Mouse (Mus musculus) ES-Bruce4 (cell line): ENCODE measurements around the gene Mturn.

ENCODE experiments used
- CTCF ChIP-seq: IDR thresholded peaks from one replicate; pipeline ENCODE4 v1.8.1; 2011; ENCODE audit warnings: low read depth, low read length
- POLR2A ChIP-seq: IDR thresholded peaks from one replicate; pipeline ENCODE4 v1.8.1; 2011; ENCODE audit warnings: low read length; ENCODE audit not compliant: insufficient read depth

- TF ChIP-seq POLR2A (no peak), CTCF (no peak)
Measured at GRCm38 (mm10) chr6:54721252-54721635, 39.8 kb downstream of the Mturn start.
